Mouse (Mus musculus): Measurements from ENCODE around the gene Cebpz. TPM values are rescaled to one million over a fixed set of nuclear protein-coding genes. Genes with fewer than 3 reads are reported as not detected.
A peak's percentile ranks its signal among the peaks of the same experiment; 100 is the strongest.

Gene Cebpz
- total RNA-seq, 2 experiments from 2014 or later: 62.6 to 258 TPM

- ATAC-seq (replicated peaks; ENCODE audit: low FRiP score, low TSS enrichment, poor library complexity, severe bottlenecking): no peak
Measured at GRCm38 (mm10) chr17:78909374-78909773, 27.5 kb downstream of the Cebpz start.

GRCm38 (mm10) chr17:78906892-78907291 lies 30.0 kb downstream of the Cebpz start, which contains the start of gene Sult6b1:
Gene Sult6b1, minus strand, starts transcription at chr17:78906992.
- ATAC-seq (replicated peaks; ENCODE audit: low FRiP score, low TSS enrichment, poor library complexity, severe bottlenecking): no peak

DNA sequence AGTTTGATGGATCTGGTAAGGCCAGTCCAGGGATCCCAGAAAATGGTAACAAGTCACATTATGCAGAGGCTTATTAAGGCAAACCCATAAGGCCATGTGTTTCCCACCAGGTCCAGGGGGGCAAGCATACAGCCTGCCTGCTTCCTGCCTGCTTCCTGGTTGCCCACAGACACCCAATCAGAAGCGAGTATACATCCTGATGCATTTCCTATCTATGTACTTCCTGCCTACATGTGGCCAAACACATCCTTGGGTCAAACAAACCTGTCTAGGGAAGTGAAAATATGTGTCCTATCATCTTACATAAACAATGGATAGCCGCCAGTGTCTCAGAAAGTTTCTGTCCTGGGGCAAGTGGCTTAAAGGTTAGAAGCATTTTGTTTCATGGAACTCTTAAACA lies 33.7 kb downstream of the Cebpz start:
- no peak for ATAC-seq (replicated peaks; ENCODE audit: low FRiP score, low TSS enrichment, poor library complexity, severe bottlenecking)

- ATAC-seq (replicated peaks; ENCODE audit: low FRiP score, low TSS enrichment, poor library complexity, severe bottlenecking): peak; percentile 84
Measured at GRCm38 (mm10) chr17:78895394-78895793, 41.5 kb downstream of the Cebpz start.

GRCm38 (mm10) chr17:78894991-78895390 lies 41.9 kb downstream of the Cebpz start:
- ATAC-seq (replicated peaks; ENCODE audit: low FRiP score, low TSS enrichment, poor library complexity, severe bottlenecking): no peak

GRCm38 (mm10) chr17:78891020-78891419 lies 45.8 kb downstream of the Cebpz start:
- no peak for ATAC-seq (replicated peaks; ENCODE audit: low FRiP score, low TSS enrichment, poor library complexity, severe bottlenecking)

DNA sequence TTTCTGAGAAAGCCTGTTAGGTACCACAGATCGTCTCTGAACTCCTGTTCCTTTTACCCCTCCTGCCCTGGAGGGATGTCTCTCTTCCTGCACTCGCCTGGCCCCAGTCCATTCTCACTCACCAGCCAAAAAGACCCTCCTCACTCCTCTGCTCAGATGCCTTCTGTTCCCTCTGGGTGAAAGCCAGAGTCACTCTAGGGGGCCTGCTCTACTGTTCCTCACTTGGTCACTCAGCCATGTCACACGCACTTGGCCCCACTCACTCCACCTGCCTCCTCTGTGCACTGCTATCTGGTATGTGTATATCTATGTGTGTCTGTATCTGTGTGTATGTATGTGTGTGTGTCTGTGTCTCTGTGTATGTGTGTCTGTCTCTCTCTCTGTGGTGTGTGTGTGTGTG lies 47.7 kb downstream of the Cebpz start:
- ATAC-seq (replicated peaks; ENCODE audit: low FRiP score, low TSS enrichment, poor library complexity, severe bottlenecking): peak; percentile 25; the same call in 1 of the 2 replicates

- no peak for ATAC-seq (replicated peaks; ENCODE audit: low FRiP score, low TSS enrichment, poor library complexity, severe bottlenecking)
Measured at GRCm38 (mm10) chr17:78888554-78888953, 48.3 kb downstream of the Cebpz start.

DNA sequence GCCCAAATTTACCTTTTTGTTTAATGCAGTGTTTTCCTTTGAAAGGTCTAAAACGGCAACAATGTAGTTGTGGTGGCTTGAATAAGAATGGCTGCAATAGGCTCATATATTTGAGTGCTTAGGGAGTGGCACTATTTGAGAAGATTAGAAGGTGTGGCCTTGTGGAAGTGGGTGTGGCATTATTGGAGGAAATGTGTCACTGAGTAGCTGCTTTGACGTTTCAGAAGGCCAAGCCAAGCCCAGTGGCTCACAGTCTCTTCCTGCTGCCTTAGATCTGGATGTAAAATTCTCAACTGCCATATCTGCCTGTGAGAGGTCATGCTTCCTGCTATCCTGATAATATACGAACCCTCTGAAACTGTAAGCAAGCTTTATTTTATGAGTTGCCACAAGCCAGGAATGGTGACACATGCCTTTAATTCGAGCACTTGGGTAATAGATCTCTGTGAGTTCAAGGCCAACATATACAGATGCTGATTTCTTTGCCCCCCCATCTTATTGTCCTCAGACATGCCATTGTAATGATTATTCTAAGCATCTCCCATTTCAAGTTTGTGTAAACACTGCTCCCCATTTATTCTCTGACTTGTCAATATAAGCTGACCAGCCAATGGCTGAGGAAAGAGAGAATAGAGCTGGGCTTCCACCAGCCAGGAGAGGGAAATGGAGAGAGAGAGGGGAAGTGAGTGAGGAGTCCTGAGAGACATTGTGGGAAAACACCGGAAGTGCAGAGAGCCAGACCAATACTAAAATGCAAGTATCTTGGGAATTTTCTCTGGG lies 51.4 kb downstream of the Cebpz start:
- ATAC-seq (replicated peaks; ENCODE audit: low FRiP score, low TSS enrichment, poor library complexity, severe bottlenecking): no peak

GRCm38 (mm10) chr17:78883291-78883690 lies 53.6 kb downstream of the Cebpz start:
- ATAC-seq (replicated peaks; ENCODE audit: low FRiP score, low TSS enrichment, poor library complexity, severe bottlenecking): no peak

DNA sequence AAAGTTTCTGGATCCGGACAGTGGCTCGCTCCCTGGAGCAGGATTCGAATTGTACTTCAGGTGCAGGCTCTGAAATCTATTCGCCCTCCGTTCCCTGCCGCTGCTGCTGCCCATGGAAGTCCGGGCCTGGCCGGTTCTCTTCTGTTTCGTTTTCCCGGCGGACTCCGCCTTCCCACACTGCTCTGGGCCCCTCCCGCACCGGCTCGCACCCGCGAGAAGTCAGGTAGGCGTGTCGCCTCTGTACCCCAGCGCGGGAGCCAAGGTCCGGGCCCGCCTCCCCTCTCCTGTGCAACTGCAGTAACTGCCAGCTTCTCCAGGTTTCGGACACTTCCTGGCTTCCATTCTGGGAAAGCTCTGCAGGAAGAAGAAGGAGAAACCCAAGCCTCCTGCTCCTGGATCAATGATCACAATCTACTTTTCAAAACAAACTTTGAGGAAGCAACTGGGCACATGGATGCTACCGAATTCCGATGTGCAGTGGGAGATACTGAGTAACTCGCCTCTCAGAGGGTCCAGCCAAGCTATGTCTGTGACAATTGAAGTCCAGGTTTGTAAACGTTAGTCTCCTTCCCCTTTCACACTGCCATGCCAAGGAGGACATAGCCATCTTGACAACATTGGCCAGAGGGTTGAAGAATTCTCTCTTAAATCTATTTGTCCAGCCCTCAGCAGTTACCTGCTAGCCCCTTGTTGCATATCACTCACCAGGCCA lies 54.3 kb downstream of the Cebpz start, which contains the start of gene Eif2ak2:
Gene Eif2ak2, minus strand, starts transcription at position 173 of the 712 bp plus-strand sequence.
- peak; percentile 98 for ATAC-seq (replicated peaks; ENCODE audit: low FRiP score, low TSS enrichment, poor library complexity, severe bottlenecking)

GRCm38 (mm10) chr17:78881878-78882304 lies 55.0 kb downstream of the Cebpz start:
- ATAC-seq (replicated peaks; ENCODE audit: low FRiP score, low TSS enrichment, poor library complexity, severe bottlenecking): peak; percentile 35

- ATAC-seq (replicated peaks; ENCODE audit: low FRiP score, low TSS enrichment, poor library complexity, severe bottlenecking): no peak
Measured at GRCm38 (mm10) chr17:78873886-78874285, 63.0 kb downstream of the Cebpz start.

Other genes starting within 250 kb of the Cebpz start
- gene Strn, start 199.9 kb downstream of the Cebpz start, total RNA-seq (2014; fragmentation: Nextera tagmentation): 13.7 and 15.9 TPM in 2 replicates
- gene Strn, start 199.9 kb downstream of the Cebpz start, total RNA-seq (2017): 19.6 and 28.1 TPM in 2 replicates
- 25.4 TPM in 2 replicates for gene Heatr5b, start 101.7 kb downstream of the Cebpz start, total RNA-seq (2014; fragmentation: Nextera tagmentation)
- gene Heatr5b, start 101.7 kb downstream of the Cebpz start, total RNA-seq (2017): 13.8 and 18.5 TPM in 2 replicates
- 5.2 and 10.2 TPM in 2 replicates for gene Gpatch11, start 101.5 kb downstream of the Cebpz start, total RNA-seq (2014; fragmentation: Nextera tagmentation)
- 14.0 and 28.0 TPM in 2 replicates for gene Gpatch11, start 101.5 kb downstream of the Cebpz start, total RNA-seq (2017)
- 30.1 and 37.5 TPM in 2 replicates for gene Eif2ak2, start 54.5 kb downstream of the Cebpz start, total RNA-seq (2014; fragmentation: Nextera tagmentation)
- 54.7 and 66.3 TPM in 2 replicates for gene Eif2ak2, start 54.5 kb downstream of the Cebpz start, total RNA-seq (2017)
- gene Sult6b1, start 30.1 kb downstream of the Cebpz start, total RNA-seq (2014; fragmentation: Nextera tagmentation): not detected in 2 replicates
- not detected in 2 replicates for gene Sult6b1, start 30.1 kb downstream of the Cebpz start, total RNA-seq (2017)
- gene Cebpzos, start 20.6 kb downstream of the Cebpz start, total RNA-seq (2014; fragmentation: Nextera tagmentation): 33.7 and 46.9 TPM in 2 replicates
- gene Cebpzos, start 20.6 kb downstream of the Cebpz start, total RNA-seq (2017): 52.9 and 97.9 TPM in 2 replicates
- 61.8 and 78.8 TPM in 2 replicates for gene Ndufaf7, start 70 bp upstream of the Cebpz start, total RNA-seq (2014; fragmentation: Nextera tagmentation)
- 56.8 and 62.7 TPM in 2 replicates for gene Ndufaf7, start 70 bp upstream of the Cebpz start, total RNA-seq (2017)
- 24.8 and 28.5 TPM in 2 replicates for gene Prkd3, start 83.8 kb upstream of the Cebpz start, total RNA-seq (2014; fragmentation: Nextera tagmentation)
- gene Prkd3, start 83.8 kb upstream of the Cebpz start, total RNA-seq (2017): 27.6 and 37.5 TPM in 2 replicates
- gene Qpct, start 114.8 kb upstream of the Cebpz start, total RNA-seq (2014; fragmentation: Nextera tagmentation): not detected in 2 replicates
- 0.88 TPM in 1 of 2 replicates, not detected in the other for gene Qpct, start 114.8 kb upstream of the Cebpz start, total RNA-seq (2017)

Data from megakaryocyte-erythroid progenitor cell, adult 5-6 weeks (primary cell).